Mouse (Mus musculus): ENCODE results near the gene Prdm2.

The Prdm2 gene

GRCm38 (mm10) chr4:143212341-143213174, at the start of gene Prdm2:
Gene Prdm2 (minus strand): TSS chr4:143212995.
- DNase-seq (ENCODE audit: extremely low spot score): peak; percentile 87

GRCm38 (mm10) chr4:143259718-143260349, 47.0 kb upstream of the Prdm2 start:
- no peak for DNase-seq (ENCODE audit: extremely low spot score)

DNA sequence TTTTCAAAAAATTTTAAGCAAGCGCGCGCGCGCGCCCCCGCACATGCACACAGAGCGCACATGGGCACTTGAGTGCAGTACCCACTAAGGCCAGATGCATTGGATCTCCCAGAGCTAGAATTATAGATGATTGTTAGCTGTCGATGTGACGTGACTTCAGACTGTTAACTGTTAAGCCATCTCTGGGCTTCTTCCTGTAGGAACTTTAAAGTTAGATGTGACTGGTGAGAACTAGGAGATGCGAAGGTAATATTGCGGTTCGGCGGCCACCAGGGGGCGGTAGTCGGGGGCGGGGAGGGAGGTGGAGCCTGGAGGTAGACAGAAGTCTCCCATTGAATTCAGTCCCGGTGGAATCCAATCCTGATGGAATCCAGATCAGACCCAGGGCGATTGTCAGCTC, 45.7 kb upstream of the Prdm2 start:
- peak; percentile 83 for DNase-seq (ENCODE audit: extremely low spot score)

DNA sequence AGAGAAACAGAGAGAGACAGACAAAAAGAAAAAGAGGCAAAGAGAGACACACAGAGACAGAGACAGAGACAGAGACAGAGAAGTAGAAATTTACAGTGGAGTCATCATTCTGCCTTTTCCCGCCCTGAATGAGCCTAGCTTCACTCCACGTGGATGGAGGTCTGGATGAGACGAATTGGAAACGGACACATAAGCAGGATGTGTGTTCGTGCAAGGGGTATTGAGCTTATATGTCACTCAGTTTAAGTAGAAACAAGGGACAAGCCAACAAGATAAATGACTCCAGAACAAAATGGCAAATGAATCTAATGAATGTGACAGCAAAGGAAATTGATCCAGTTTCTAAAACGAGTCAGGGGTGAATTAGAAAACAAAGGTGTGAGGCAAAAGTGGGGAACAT, 45.2 kb upstream of the Prdm2 start:
- no peak for DNase-seq (ENCODE audit: extremely low spot score)

GRCm38 (mm10) chr4:143255541-143255940, 42.7 kb upstream of the Prdm2 start:
- no peak for DNase-seq (ENCODE audit: extremely low spot score)

DNA sequence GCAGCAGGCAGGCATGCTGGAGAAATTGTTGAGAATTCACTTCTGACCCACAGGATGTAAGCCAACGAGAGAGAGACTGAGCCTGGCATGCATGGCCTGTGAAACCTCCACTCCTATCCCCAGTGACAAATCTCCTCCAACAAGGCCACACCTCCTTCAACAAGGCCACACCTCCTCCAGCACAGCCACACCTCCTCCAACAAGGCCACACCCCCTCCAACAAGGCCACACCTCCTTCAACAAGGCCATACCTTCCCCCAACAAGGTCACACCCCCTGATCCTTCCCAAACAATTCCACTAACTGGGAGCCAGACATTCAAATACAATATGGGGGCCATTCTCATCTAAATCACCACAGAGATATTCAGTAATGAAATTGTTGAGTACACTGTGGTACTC, 40.6 kb upstream of the Prdm2 start:
- DNase-seq (ENCODE audit: extremely low spot score): no peak

DNA sequence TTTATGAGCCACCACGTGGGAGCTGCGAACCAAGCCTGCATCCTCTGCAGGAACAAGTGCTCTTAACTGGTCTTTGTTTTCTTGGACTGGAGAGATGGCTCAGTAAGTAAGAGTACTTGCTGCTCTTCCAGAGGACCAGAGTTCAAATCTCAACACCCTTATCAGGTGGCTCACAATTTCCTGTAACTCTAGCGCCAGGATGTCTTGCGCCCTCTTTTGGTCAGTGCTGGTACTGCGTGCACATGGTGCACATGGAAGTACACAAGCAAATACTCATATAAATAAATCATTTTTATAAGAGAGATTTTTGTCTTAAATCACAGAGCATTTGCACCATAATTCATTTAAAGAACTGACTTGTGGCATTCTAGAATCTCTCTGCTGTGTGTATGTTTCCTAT, 35.3 kb upstream of the Prdm2 start:
- DNase-seq (ENCODE audit: extremely low spot score): no peak

- no peak for DNase-seq (ENCODE audit: extremely low spot score)
These were observed 28.5 kb upstream of the Prdm2 start for GRCm38 (mm10) chr4:143241294-143241693.

DNA sequence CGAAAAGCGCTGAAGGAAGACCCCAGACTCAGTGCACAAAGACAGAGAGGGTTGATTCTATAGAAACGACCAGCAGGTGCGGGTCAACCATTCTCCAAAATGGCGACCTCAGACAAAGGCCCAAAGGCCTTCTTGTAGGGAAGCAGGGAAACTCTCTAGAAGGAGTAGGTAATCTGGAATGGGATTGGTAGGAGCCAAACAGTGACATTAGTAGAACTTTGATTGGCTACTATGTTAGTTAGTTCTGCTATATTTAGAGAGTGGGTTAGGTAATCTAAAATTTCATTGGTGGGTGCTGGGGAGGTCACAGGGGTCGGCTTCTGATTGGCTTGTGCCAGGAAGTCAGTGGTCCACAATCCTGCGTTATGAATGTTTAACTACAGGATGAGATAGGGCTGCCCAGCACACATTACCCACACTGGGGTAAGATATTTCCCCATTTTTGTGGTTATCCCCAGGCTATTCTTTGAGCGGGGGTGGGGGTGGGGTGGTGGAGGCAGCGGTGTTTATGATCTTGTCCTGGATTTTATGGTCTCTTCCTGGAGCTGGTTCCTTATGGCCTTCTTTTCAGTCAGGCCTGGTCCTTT, 26.9 kb upstream of the Prdm2 start:
- DNase-seq (ENCODE audit: extremely low spot score): no peak

DNA sequence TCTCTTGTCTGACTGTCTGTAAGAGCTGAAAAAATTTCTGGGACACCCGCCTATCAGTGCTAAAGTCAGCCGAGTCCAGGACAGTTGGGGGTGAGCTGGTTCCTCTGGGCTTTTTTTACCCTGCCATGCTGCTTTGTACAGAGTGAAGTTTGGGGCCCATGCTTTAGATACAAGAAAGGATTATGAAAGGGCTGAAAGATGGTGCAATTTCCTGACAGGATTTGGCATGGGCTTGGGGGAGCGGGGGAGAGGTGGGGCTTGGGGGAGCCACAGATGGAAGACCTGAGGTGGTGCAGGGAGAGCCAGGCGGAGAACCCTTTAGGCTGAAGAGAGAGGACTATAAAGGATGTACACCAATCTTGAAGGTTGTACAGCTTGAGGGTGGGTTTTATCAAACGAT, 26.3 kb upstream of the Prdm2 start:
- no peak for DNase-seq (ENCODE audit: extremely low spot score)

DNA sequence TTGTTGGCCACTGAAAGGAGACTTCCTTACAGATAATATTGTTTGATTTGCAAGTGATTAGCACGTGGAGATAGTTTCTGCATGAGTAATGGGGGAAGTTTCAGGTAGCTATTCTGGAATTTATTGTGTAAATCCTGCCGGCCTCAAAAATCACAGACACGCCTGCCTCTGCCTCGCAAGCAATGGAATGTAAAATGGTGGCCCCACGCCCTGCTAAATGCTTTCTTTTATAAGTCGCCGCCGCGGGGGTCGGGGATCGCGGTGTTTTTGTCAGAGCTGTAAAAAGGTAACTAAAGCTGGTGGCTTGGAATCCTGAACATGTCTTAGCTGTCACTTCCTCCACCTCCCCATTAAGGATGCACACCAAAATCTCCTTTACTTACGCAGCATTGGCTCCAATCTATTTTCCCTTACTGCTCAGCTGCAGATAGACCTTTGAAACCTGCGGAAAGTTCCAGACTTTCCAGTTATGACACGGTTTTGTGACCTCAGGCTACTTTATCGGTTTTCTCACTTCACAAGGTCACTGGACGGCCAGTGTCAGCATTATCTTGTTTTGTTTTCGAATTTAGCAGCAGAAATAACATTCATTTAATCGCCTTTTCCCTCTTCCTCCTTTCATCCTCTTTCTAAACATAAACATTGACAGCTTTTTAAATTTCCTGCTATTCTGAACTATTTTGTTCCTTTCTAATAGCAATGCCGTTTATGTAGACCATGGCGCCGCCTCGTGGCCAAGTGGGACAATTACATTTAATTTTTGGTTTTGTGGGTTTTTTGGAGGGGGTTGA, 25.6 kb upstream of the Prdm2 start:
- DNase-seq (ENCODE audit: extremely low spot score): peak; percentile 41

DNA sequence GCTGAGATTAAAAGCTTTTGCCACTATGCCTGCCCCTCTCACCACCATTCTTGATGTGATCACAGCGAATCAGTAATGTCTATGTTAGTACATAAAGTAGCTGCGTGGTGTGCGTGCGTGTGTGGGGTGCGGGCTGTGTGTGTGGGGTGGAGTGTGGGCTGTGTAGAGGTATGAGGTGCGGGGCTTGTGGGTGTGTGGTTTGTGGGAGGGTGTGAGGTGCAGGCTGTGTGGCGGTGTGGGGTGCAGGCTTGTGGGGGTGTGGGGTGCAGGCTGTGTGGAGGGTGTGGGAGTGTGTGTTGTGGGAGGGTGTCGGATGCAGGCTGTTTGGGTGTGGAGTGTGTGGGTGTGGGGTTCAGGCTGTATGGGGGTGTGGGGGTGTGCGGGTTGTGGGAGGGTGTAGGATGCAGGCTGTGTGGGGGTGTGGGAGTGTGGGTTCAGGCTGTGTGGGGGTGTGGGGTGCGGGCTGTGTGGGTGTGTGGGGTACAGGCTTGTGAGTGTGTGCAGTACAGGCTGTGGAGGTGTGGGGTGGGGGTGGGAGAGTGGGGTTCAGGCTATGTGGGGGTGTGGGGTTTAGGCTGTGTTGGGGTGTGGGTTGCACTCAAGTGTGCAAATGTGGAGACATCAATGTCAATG, 19.1 kb upstream of the Prdm2 start:
- DNase-seq (ENCODE audit: extremely low spot score): no peak

DNA sequence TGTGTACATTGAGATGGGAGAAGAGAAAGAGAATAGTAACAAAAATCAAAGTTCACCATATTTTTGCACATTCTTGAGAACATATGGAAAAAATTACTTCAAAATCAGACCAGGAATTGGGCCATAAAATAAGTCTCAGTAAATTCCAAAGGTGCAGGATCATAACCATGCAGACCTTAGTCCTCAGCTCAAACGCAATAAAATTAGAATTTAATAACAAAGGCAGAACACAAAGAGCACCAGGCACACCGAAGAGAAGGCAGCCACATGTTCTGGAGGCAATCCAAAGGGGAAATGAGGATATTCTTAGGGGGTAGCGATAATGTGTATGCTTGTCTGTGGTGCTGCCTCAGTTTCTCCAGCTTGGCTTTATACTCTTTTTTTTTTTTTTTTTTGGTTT, 18.3 kb upstream of the Prdm2 start:
- no peak for DNase-seq (ENCODE audit: extremely low spot score)

DNA sequence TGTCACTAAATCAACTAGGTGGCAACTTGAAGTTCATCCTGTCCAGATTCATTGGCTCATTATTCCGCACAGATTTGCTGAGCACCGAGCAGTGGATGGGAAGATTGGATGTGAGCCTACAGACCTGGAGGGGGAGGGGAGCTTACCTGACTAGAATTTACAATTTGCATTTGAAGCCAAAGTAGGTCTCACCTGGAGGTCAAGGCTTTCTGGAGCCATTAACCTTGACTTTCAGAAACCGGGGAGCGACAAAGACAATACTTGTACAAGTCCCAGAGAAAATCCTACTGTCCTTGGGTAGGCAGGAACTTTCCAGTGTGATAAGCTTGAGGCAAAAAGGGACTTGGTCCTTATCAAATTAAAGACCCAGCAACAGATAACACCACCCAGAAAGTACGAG, 15.2 kb upstream of the Prdm2 start:
- no peak for DNase-seq (ENCODE audit: extremely low spot score)

DNA sequence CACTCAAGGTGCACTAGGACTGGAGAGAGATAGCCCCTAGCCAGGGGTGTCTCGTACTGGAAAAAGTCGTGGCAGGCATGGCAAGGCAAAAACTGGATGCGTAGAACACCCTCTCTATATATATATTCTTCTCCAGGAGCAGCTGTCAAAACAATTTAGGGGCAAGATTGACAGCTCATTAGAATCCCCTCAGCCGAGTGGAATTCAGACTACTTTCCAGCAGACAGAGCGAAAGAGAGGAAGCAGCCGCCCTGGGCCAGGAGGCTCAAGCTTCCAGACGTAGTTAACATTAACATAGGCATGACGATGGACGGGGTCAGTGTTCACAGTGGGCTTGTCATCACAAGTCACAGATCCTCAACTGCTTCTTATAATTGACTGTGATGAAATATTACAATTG, 13.1 kb upstream of the Prdm2 start:
- no peak for DNase-seq (ENCODE audit: extremely low spot score)

- DNase-seq (ENCODE audit: extremely low spot score): no peak
These were observed 6.5 kb upstream of the Prdm2 start for GRCm38 (mm10) chr4:143219316-143219751.

- no peak for DNase-seq (ENCODE audit: extremely low spot score)
These were observed 6.1 kb upstream of the Prdm2 start for GRCm38 (mm10) chr4:143218858-143219257.

GRCm38 (mm10) chr4:143217189-143217588, 4.4 kb upstream of the Prdm2 start:
- DNase-seq (ENCODE audit: extremely low spot score): no peak

- DNase-seq (ENCODE audit: extremely low spot score): no peak
These were observed 1.5 kb upstream of the Prdm2 start for GRCm38 (mm10) chr4:143214221-143214797.

GRCm38 (mm10) chr4:143213571-143213970, 776 bp upstream of the Prdm2 start:
- DNase-seq (ENCODE audit: extremely low spot score): no peak

- DNase-seq (ENCODE audit: extremely low spot score): no peak
These were observed 332 bp upstream of the Prdm2 start for GRCm38 (mm10) chr4:143213175-143213479.

All from embryo, embryonic 9.5 days (tissue).